Mouse (Mus musculus): ENCODE measurements around the gene Dhdds. TPM values are rescaled to one million over a fixed set of nuclear protein-coding genes. Genes with fewer than 3 reads are reported as not detected.

Gene Dhdds
- total and polyA plus RNA-seq, 3 experiments, result 15.9 to 37.7 TPM; not detected in 1

DNA sequence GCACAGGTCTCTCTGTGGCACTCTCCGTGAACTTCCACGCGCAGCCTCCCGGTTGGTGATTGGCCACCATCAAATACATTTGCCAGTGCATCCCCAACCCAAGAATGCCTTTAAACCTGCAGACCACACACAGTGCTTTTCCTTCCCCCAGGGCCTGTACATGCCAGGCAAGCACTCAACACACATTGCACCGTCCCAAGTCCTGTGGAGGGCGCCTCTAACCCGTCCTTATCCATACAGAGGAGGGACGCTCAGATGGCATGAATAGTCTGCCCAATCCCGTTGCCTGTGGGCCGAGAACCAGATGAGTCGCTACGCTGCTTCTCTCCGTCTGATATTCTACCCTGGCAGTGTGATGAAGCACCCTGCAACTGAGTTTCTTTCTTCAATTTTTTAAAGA lies 17.8 kb downstream of the Dhdds start:
- Histone ChIP-seq H3K4me1 (ENCODE audit: control insufficient read depth in 1 of 2, insufficient read depth in 2 of 2, low read length in 2 of 2) (no peaks in the 10 kb centered on the region), H3K36me3 (ENCODE audit: control insufficient read depth in 1 of 2, insufficient read depth in 2 of 2, low read length in 2 of 2) (no peaks in the 10 kb centered on the region), H3K9me3 (replicated peaks; ENCODE audit: insufficient read depth, low read length) (no peaks in the 10 kb centered on the region), H3K79me2 (ENCODE audit: control insufficient read depth, insufficient read depth, low read length, poor library complexity) (no peaks in the 10 kb centered on the region), H3K27me3 (ENCODE audit: control insufficient read depth in 1 of 2, insufficient read depth in 2 of 2, low read length in 2 of 2) (no peaks in the 10 kb centered on the region), H3K27ac (ENCODE audit: control insufficient read depth, low read depth, low read length) (no peak overlapping the region), H3K9ac (ENCODE audit: control insufficient read depth, low read depth, low read length, poor library complexity, severe bottlenecking) (no peak overlapping the region), H3K4me3 (ENCODE audit: control insufficient read depth in 1 of 2, insufficient read depth in 1 of 2, low read depth in 2 of 2, low read length in 2 of 2) (no peak overlapping the region)
- DNase-seq (ENCODE audit: low read depth, low spot score), result no peak
- no peak for TF ChIP-seq SMC3 (IDR thresholded peaks at IDR 0.05; ENCODE audit: low read depth, low read length)
- no peak for TF ChIP-seq SIN3A (IDR thresholded peaks at IDR 0.05; ENCODE audit: low read length)
- no peak for TF ChIP-seq NRF1 (IDR thresholded peaks at IDR 0.05; ENCODE audit: insufficient read depth, low read depth, low read length, poor library complexity, severe bottlenecking)
- TF ChIP-seq MYB (IDR thresholded peaks at IDR 0.05; ENCODE audit: low read depth, low read length), result no peak
- TF ChIP-seq POLR2A (IDR thresholded peaks at IDR 0.05; ENCODE audit: control insufficient read depth in 1 of 2, insufficient read depth in 1 of 2, low read depth in 1 of 2, low read length in 2 of 2, poor library complexity in 1 of 2), result no peak
- no peak for TF ChIP-seq MYC (IDR thresholded peaks at IDR 0.05; ENCODE audit: low read depth, low read length)
- TF ChIP-seq TBP (IDR thresholded peaks at IDR 0.05; ENCODE audit: low read depth, low read length), result no peak

GRCm38 (mm10) chr4:133980496-133980895 lies 20.2 kb downstream of the Dhdds start:
- TF ChIP-seq TBP (IDR thresholded peaks at IDR 0.05; ENCODE audit: low read depth, low read length), result no peak
- TF ChIP-seq CTCF (IDR thresholded peaks at IDR 0.05 in 2 of 3, conservative IDR thresholded peaks at IDR 0.05 in 1 of 3; ENCODE audit: control insufficient read depth in 1 of 3, insufficient read depth in 1 of 3, low read depth in 2 of 3, low read length in 3 of 3, poor library complexity in 1 of 3, severe bottlenecking in 1 of 3), result no peak
- no peak for TF ChIP-seq EP300 (IDR thresholded peaks at IDR 0.05; ENCODE audit: low read depth in 1 of 2, low read length in 2 of 2)
- TF ChIP-seq ZNF384 (IDR thresholded peaks at IDR 0.05; ENCODE audit: low read depth, low read length), result no peak
- no peak for TF ChIP-seq CHD1 (IDR thresholded peaks at IDR 0.05; ENCODE audit: low read depth, low read length)
- no peak for TF ChIP-seq ELF1 (IDR thresholded peaks at IDR 0.05; ENCODE audit: low read depth, low read length)
- no peak for TF ChIP-seq GABPA (IDR thresholded peaks at IDR 0.05; ENCODE audit: low read depth, low read length)
- no peak for TF ChIP-seq RCOR1 (IDR thresholded peaks at IDR 0.05; ENCODE audit: low read depth, low read length)
- TF ChIP-seq MYC (IDR thresholded peaks at IDR 0.05; ENCODE audit: low read depth, low read length), result no peak
- no peak for TF ChIP-seq POLR2AphosphoS2 (IDR thresholded peaks at IDR 0.05; ENCODE audit: low read length)
- no peak for TF ChIP-seq ZKSCAN1 (IDR thresholded peaks at IDR 0.05; ENCODE audit: low read depth, low read length)
- TF ChIP-seq E2F4 (IDR thresholded peaks at IDR 0.05; ENCODE audit: borderline replicate concordance, low read depth, low read length), result no peak
- no peak for TF ChIP-seq ETS1 (IDR thresholded peaks at IDR 0.05; ENCODE audit: low read depth, low read length)
- no peak overlapping the region for H3K27ac ChIP-seq (ENCODE audit: control insufficient read depth, low read depth, low read length)
- H3K9ac ChIP-seq (ENCODE audit: control insufficient read depth, low read depth, low read length, poor library complexity, severe bottlenecking), result no peak overlapping the region
- H3K9me3 ChIP-seq (replicated peaks; ENCODE audit: insufficient read depth, low read length), result no peaks in the 10 kb centered on the region
- H3K79me2 ChIP-seq (ENCODE audit: control insufficient read depth, insufficient read depth, low read length, poor library complexity), result no peaks in the 10 kb centered on the region
- H3K4me1 ChIP-seq (ENCODE audit: control insufficient read depth in 1 of 2, insufficient read depth in 2 of 2, low read length in 2 of 2), result no peaks in the 10 kb centered on the region
- no peak overlapping the region for H3K4me3 ChIP-seq (ENCODE audit: control insufficient read depth in 1 of 2, insufficient read depth in 1 of 2, low read depth in 2 of 2, low read length in 2 of 2)
- no peaks in the 10 kb centered on the region for H3K36me3 ChIP-seq (ENCODE audit: control insufficient read depth in 1 of 2, insufficient read depth in 2 of 2, low read length in 2 of 2)
- DNase-seq (ENCODE audit: low read depth, low spot score), result no peak
- no peaks in the 10 kb centered on the region for H3K27me3 ChIP-seq (ENCODE audit: control insufficient read depth in 1 of 2, insufficient read depth in 2 of 2, low read length in 2 of 2)
